Mouse (Mus musculus): ENCODE measurements around the gene Pet117.

GRCm38 (mm10) chr2:144332486-144332885 lies 36.3 kb upstream of the Pet117 start:
- TF ChIP-seq GATA1 (IDR thresholded peaks at IDR 0.05; ENCODE audit: borderline replicate concordance, low read length) (no peak), FLI1 (IDR thresholded peaks at IDR 0.05; ENCODE audit: low read length) (no peak)
